Mouse (Mus musculus) Patski (cell line): ENCODE data around the gene Lix1. TPM values are rescaled to one million over a fixed set of nuclear protein-coding genes. Genes with fewer than 3 reads are reported as not detected.

ENCODE experiments used
- ATAC-seq: fragments of 100-300 bp; one replicate; pipeline ENCODE4 v1.8.0; 2021
- CTCF ChIA-PET: fragments of 350-600 bp; sonication (Branson Sonifier 250); formaldehyde crosslinking; loops from one replicate; lab custom pipeline; 2022; ENCODE audit warnings: inconsistent platforms; lab: Charles Lee
- POLR2A ChIA-PET: fragments of 350-600 bp; sonication (Branson Sonifier 250); formaldehyde crosslinking; loops from one replicate; lab custom pipeline; 2022; ENCODE audit warnings: antibody characterized with exemption, inconsistent platforms; lab: Charles Lee
- DNase-seq: peaks from one replicate; pipeline ENCODE4 v3.0.0-alpha.2; 2011; ENCODE audit warnings: low read depth, low spot score
- H3K27me3 ChIP-seq: fragments of 371-371 bp; one replicate; pipeline ENCODE4 v1.5.1; 2021
- CTCF ChIP-seq: fragments of 100-300 bp; IDR thresholded peaks from one replicate; pipeline ENCODE4 v1.5.1; 2021
- in situ Hi-C: fragments of 300-500 bp; cut with MboI; formaldehyde crosslinking; loops from 3 replicates; pipeline ENCODE4 v1.11.1; 2018; ENCODE audit warnings: low pct_unique_long_range_greater_than_20kb, mixed read lengths
- polyA plus RNA-seq: library from polyadenylated mRNA; unstranded; gene quantifications from one replicate; pipeline ENCODE4 v1.2.3, GENCODE M21; 2021

Lix1 gene
- polyA plus RNA-seq, 1 experiment from 2014 or later = not detected

DNA sequence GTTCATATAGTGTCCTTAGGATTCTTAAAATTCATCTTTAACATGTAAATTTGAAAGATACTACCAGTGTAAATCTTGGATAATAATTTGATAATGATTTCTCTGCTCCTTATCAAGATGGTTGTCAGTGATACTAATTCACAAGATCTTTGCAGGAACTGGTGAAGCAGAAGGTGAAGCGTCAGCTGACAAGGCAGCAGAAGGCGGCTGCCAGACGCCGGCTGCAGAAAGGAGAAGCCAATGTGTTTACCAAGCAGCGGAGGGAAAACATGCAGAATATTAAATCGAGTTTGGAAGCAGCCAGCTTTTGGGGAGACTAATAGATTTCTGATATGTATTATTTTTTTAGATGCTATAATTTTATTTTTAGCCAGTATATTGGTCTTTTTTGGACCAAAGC lies 9.2 kb upstream of the Lix1 start:
- DNase-seq = no peak
- ChIA-PET CTCF (interaction anchor here (1.0 to 7.5 kb wide), 6 partner anchors 8 to 255 kb away, joined by 3 to 56 read pairs (median 8); no protein-coding TSS in a partner anchor), POLR2A (interaction anchor here (0.6 kb wide), 1 partner anchor 179 kb away, joined by 3 read pairs; no protein-coding TSS in a partner anchor)
- no peak for ATAC-seq
- in situ Hi-C loops = loop anchor here (5.0 to 25.0 kb wide), 3 partner anchors 172 to 1631 kb away; no protein-coding TSS in a partner anchor
- no peak for TF ChIP-seq CTCF
- no peaks in the 10 kb centered on the region for H3K27me3 ChIP-seq

GRCm38 (mm10) chr17:17394336-17394735 lies 8.1 kb upstream of the Lix1 start:
- peak; percentile 74 for ATAC-seq
- peak; percentile 77 for TF ChIP-seq CTCF
- in situ Hi-C loops = loop anchor here (5.0 to 25.0 kb wide), 3 partner anchors 170 to 1632 kb away; no protein-coding TSS in a partner anchor
- POLR2A ChIA-PET = no interaction called here
- DNase-seq = no peak
- CTCF ChIA-PET = interaction anchor here (0.6 to 7.5 kb wide), 16 partner anchors 9 to 355 kb away, joined by 3 to 56 read pairs (median 4); no protein-coding TSS in a partner anchor
- no peaks in the 10 kb centered on the region for H3K27me3 ChIP-seq

DNA sequence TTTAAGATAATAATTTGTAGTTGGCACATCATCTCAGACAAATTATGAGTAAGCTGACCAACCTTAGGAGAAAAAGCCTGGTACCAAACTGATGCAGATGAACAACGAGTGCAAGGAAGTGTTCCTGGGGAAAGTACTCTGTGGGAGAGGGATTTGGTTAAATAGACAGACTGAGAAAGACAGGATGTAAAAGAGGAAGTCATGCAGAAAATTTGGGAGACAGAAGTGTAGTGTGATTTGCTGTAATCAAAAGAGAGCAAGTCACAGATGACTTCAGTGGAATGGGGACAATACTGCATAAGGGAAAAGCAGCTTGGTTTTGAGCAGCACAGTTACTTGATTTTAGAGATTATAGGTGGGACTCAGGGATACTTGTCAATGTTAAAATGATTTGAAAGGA lies 5.6 kb upstream of the Lix1 start:
- CTCF ChIA-PET = interaction anchor here (1.0 to 7.5 kb wide), 4 partner anchors 8 to 246 kb away, joined by 3 to 56 read pairs (median 14); no protein-coding TSS in a partner anchor
- no peak for TF ChIP-seq CTCF
- no peaks in the 10 kb centered on the region for H3K27me3 ChIP-seq
- in situ Hi-C loops = loop anchor here (10.0 to 25.0 kb wide), 2 partner anchors 168 to 1635 kb away; no protein-coding TSS in a partner anchor
- no peak for ATAC-seq
- POLR2A ChIA-PET = no interaction called here
- no peak for DNase-seq

GRCm38 (mm10) chr17:17398664-17399063 lies 3.8 kb upstream of the Lix1 start:
- no peaks in the 10 kb centered on the region for H3K27me3 ChIP-seq
- no peak for DNase-seq
- no peak for ATAC-seq
- no peak for TF ChIP-seq CTCF
- in situ Hi-C loops = loop anchor here (10.0 to 25.0 kb wide), 2 partner anchors 166 to 1636 kb away; no protein-coding TSS in a partner anchor
- POLR2A ChIA-PET = no interaction called here
- CTCF ChIA-PET = interaction anchor here (1.0 to 7.5 kb wide), 3 partner anchors 139 to 250 kb away, joined by 3 to 56 read pairs (median 3); no protein-coding TSS in a partner anchor

GRCm38 (mm10) chr17:17403038-17403437 lies 566 bp downstream of the Lix1 start:
- in situ Hi-C loops = loop anchor here (5.0 kb wide), 1 partner anchor 354 kb away; no protein-coding TSS in a partner anchor
- ChIA-PET CTCF (interaction anchor here (0.7 to 2.0 kb wide), 4 partner anchors 17 to 250 kb away, joined by 3 to 6 read pairs (median 4); no protein-coding TSS in a partner anchor), POLR2A (no interaction called here)
- H3K27me3 ChIP-seq = no peaks in the 10 kb centered on the region
- TF ChIP-seq CTCF = no peak
- ATAC-seq = no peak
- DNase-seq = no peak

- ChIA-PET CTCF (interaction anchor here (1.3 to 1.5 kb wide), 3 partner anchors 18 to 249 kb away, joined by 3 to 4 read pairs (median 3); no protein-coding TSS in a partner anchor), POLR2A (no interaction called here)
- no peak for DNase-seq
- TF ChIP-seq CTCF = no peak
- in situ Hi-C loops = loop anchor here (5.0 kb wide), 1 partner anchor 354 kb away; no protein-coding TSS in a partner anchor
- no peaks in the 10 kb centered on the region for H3K27me3 ChIP-seq
- ATAC-seq = no peak
These were observed 1.2 kb downstream of the Lix1 start for GRCm38 (mm10) chr17:17403578-17404112.

DNA sequence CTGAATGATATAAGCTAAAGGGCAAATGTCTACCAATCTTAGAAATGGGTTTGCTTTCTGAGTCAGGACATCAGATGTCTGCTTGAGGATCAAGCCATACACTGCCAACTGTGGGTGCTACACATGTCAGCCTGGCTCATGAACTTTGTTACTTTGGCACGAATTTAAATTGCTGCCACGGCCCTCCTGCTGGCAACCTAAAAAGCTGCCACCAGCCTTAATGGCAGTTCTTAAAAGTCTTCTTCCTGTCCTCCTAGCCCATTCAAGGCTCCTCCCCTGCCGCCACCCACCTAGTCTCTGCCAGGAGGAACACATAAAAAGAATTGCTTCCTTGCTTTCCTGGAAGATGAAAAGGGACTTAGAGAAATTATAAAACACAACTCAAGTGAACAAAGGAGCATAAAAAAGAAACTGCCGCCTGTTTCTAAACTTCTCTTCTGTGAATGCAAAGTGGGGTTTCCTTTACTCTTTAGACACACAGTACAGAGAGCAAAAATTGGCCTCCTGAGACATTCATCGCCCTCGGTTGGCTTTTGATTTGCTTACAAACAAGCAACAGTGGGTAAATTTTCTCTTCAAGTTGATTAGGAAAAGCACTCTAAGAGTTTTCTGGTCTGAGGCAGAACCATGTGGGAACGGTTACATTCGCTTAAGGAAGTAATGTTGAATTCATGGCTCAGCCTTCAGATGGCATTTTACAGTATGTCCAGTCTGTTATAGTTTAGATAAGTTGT lies 2.5 kb downstream of the Lix1 start:
- ChIA-PET CTCF (interaction anchor here (1.3 kb wide), 1 partner anchor 20 kb away, joined by 3 read pairs; no protein-coding TSS in a partner anchor), POLR2A (interaction anchor here (0.6 kb wide), 1 partner anchor 105 kb away, joined by 3 read pairs; no protein-coding TSS in a partner anchor)
- ATAC-seq = no peak
- in situ Hi-C loops = loop anchor here (5.0 kb wide), 1 partner anchor 352 kb away; no protein-coding TSS in a partner anchor
- no peak for TF ChIP-seq CTCF
- H3K27me3 ChIP-seq = no peaks in the 10 kb centered on the region
- DNase-seq = no peak

DNA sequence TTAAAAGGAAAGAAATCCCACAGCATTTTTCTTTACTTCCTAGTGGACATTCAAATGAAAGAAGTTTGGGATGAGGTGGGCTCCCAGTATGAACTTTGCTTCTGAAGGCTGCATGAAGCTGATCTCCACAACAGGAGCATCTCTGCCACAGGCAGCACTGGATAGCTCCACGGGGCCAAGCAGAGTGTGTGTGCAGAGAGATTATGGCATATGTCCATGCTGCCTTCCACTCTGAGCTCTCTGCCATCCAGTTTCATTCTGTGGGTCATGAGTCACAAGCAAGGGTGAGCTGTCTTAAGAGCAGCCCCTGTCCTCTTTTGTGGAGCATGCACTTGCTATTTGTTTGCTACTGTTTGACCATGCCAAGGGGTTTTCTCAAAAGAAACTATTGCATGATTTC lies 3.1 kb downstream of the Lix1 start:
- H3K27me3 ChIP-seq = no peaks in the 10 kb centered on the region
- POLR2A ChIA-PET = interaction anchor here (0.6 kb wide), 1 partner anchor 105 kb away, joined by 3 read pairs; no protein-coding TSS in a partner anchor
- no peak for DNase-seq
- no peak for TF ChIP-seq CTCF
- ATAC-seq = peak; percentile 6
- CTCF ChIA-PET = interaction anchor here (1.8 kb wide), 1 partner anchor 11 kb away, joined by 7 read pairs; no protein-coding TSS in a partner anchor
- in situ Hi-C loops = no loop called here

DNA sequence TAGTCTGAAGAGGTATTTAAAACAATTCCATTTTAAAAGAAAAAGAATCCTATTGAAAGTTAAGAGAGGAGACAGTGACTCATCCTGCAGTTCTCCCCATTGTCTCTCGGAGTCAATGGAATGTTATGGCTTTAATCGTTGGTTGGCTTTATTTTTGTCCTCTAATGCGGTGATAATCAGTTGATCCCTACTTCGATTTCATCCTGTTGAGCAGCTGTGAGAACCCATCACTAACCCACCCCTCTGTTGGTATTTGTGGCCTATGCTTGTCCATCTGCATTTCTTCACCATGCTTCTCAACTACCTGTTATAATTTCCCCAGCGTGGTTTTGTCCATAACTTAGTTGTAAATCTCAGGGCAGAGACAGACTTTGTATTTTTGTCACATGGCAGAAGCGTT lies 5.7 kb downstream of the Lix1 start:
- ChIA-PET CTCF (interaction anchor here (1.0 kb wide), 1 partner anchor 14 kb away, joined by 3 read pairs; no protein-coding TSS in a partner anchor), POLR2A (no interaction called here)
- in situ Hi-C loops = no loop called here
- H3K27me3 ChIP-seq = no peaks in the 10 kb centered on the region
- no peak for TF ChIP-seq CTCF
- DNase-seq (no peak), ATAC-seq (no peak)
